Mouse (Mus musculus) midbrain, postnatal 0 days (tissue): ENCODE results near the gene Nxn. TPM values are rescaled to one million over a fixed set of nuclear protein-coding genes. Genes with fewer than 3 reads are reported as not detected.

Experiments
- ATAC-seq: fragments of 200-750 bp; cut with Nextera tagmentation; 2 replicates; pipeline ENCODE4 v1.8.0; 2017; ENCODE audit warnings: moderate number of reproducible peaks, mild to moderate bottlenecking, moderate TSS enrichment, moderate library complexity; ENCODE audit not compliant: low FRiP score
- DNase-seq: peaks from one replicate; pipeline ENCODE4 v3.0.0-alpha.2; 2015; ENCODE audit warnings: low spot score
- H3K27ac ChIP-seq: fragments of 300-500 bp; sonication (generic); 2 replicates; pipeline ENCODE4 v1.5.1; 2014; ENCODE audit warnings: low read depth, mild to moderate bottlenecking, low read length, mixed read lengths
- H3K27me3 ChIP-seq: fragments of 300-500 bp; sonication (generic); 2 replicates; pipeline ENCODE4 v1.6.1; 2014; ENCODE audit warnings: low read length, control low read depth, mixed read lengths; ENCODE audit not compliant: insufficient read depth
- H3K36me3 ChIP-seq: fragments of 300-500 bp; sonication (generic); 2 replicates; pipeline ENCODE4 v1.6.1; 2014; ENCODE audit warnings: low read length, control low read depth, mixed read lengths; ENCODE audit not compliant: insufficient read depth
- H3K4me1 ChIP-seq: fragments of 300-500 bp; sonication (generic); 2 replicates; pipeline ENCODE4 v1.6.1; 2014; ENCODE audit warnings: mild to moderate bottlenecking, control low read depth, antibody characterized with exemption, low read length, mixed read lengths; ENCODE audit not compliant: insufficient read depth
- H3K4me2 ChIP-seq: fragments of 300-500 bp; sonication (generic); 2 replicates; pipeline ENCODE4 v1.6.1; 2014; ENCODE audit warnings: low read depth, mild to moderate bottlenecking, low read length, mixed read lengths; ENCODE audit not compliant: poor library complexity, severe bottlenecking
- H3K4me3 ChIP-seq: fragments of 300-500 bp; sonication (generic); 2 replicates; pipeline ENCODE4 v1.5.1; 2014; ENCODE audit warnings: low read depth, mild to moderate bottlenecking, low read length, moderate library complexity
- H3K9ac ChIP-seq: fragments of 300-500 bp; sonication (generic); replicated peaks from 2 replicates; pipeline ENCODE4 v1.6.1; 2014; ENCODE audit warnings: mild to moderate bottlenecking, low read length, moderate library complexity, mixed read lengths; ENCODE audit not compliant: poor library complexity, severe bottlenecking
- H3K9me3 ChIP-seq: fragments of 300-500 bp; sonication (generic); 2 replicates; pipeline ENCODE4 v1.6.1; 2016; ENCODE audit warnings: low read length, control low read depth
- CTCF ChIP-seq: IDR thresholded peaks from 2 replicates; pipeline ENCODE4 v1.5.1; 2016; ENCODE audit warnings: antibody characterized with exemption, mild to moderate bottlenecking
- WGBS: fragments of 180-500 bp; shearing (Covaris S2); extraction: QIAGEN DNeasy Blood & Tissue Kit; methylation state at CpG from one replicate; pipeline ENCODE4 v1.1.7; 2014; 5-methylcytosine and 5-hydroxymethylcytosine counted together
- polyA plus RNA-seq: library from polyadenylated mRNA; unstranded; fragments of >200 nt; fragmentation: Nextera tagmentation; extraction: Ambion mirVana; gene quantifications from 2 replicates; pipeline ENCODE4 v1.2.1, GENCODE M21; 2015
- total RNA-seq: library from RNA; depleted of rRNA; stranded (reverse); fragments of >200 nt; gene quantifications from 2 replicates; pipeline ENCODE4 v1.2.3, GENCODE M21; 2014

Nxn gene
- total and polyA plus RNA-seq, 2 experiments from 2014 or later: 15.2 to 32.2 TPM

GRCm38 (mm10) chr11:76315785-76316444, 83.0 kb downstream of the Nxn start:
- no peaks in the 10 kb centered on the region for H3K9me3 ChIP-seq
- H3K4me3 ChIP-seq: no peak overlapping the region
- H3K27ac ChIP-seq: no peak overlapping the region
- H3K9ac ChIP-seq: no peak overlapping the region
- ATAC-seq: no peak
- TF ChIP-seq CTCF: no peak
- no peaks in the 10 kb centered on the region for H3K4me1 ChIP-seq
- H3K4me2 ChIP-seq: no peak overlapping the region
- WGBS: 94% methylated on average over 5 of the region's 5 CpGs
- DNase-seq: no peak
- H3K36me3 ChIP-seq: no peaks in the 10 kb centered on the region
- no peaks in the 10 kb centered on the region for H3K27me3 ChIP-seq

- Histone ChIP-seq H3K4me2 (no peak overlapping the region), H3K9ac (no peak overlapping the region), H3K27me3 (no peaks in the 10 kb centered on the region), H3K4me1 (no peaks in the 10 kb centered on the region), H3K27ac (no peak overlapping the region), H3K36me3 (no peaks in the 10 kb centered on the region), H3K4me3 (no peak overlapping the region), H3K9me3 (no peaks in the 10 kb centered on the region)
- WGBS: 84% methylated on average over 4 of the region's 4 CpGs
- peak; percentile 28 for TF ChIP-seq CTCF
- ATAC-seq (no peak), DNase-seq (no peak)
Observed at GRCm38 (mm10) chr11:76314741-76315140, 84.2 kb downstream of the Nxn start.

DNA sequence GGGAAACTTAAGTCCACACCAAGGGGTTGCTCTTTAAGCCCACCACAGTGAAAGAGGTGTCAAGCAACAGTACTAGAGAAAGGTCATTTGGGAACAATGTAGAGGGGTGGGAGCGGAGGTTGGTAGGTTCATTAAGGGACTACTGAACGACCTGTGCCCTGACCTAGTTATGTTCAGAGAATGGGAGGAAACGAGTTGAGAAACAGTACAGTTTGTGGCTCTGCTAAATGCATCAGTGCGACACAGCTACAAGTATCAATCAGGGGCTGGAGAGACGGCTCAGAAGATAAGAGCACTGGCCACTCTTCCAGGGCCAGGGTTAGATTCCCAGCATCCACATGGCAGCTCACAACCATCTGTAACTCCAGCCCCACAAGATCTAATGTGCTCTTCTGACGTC, 84.8 kb downstream of the Nxn start:
- no peaks in the 10 kb centered on the region for H3K27me3 ChIP-seq
- H3K4me2 ChIP-seq: no peak overlapping the region
- H3K4me3 ChIP-seq: no peak overlapping the region
- H3K4me1 ChIP-seq: no peaks in the 10 kb centered on the region
- no peaks in the 10 kb centered on the region for H3K36me3 ChIP-seq
- DNase-seq (no peak), ATAC-seq (no peak)
- H3K9ac ChIP-seq: no peak overlapping the region
- H3K9me3 ChIP-seq: no peaks in the 10 kb centered on the region
- 88% methylated on average over 6 of the region's 6 CpGs for WGBS
- no peak overlapping the region for H3K27ac ChIP-seq
- no peak for TF ChIP-seq CTCF

- Histone ChIP-seq H3K36me3 (no peaks in the 10 kb centered on the region), H3K4me3 (no peak overlapping the region), H3K9ac (no peak overlapping the region), H3K27ac (no peak overlapping the region), H3K9me3 (no peaks in the 10 kb centered on the region), H3K27me3 (no peaks in the 10 kb centered on the region), H3K4me1 (no peaks in the 10 kb centered on the region), H3K4me2 (no peak overlapping the region)
- ATAC-seq (no peak), DNase-seq (no peak)
- TF ChIP-seq CTCF: no peak
- WGBS: 78% methylated on average over 4 of the region's 4 CpGs
Observed at GRCm38 (mm10) chr11:76312805-76313204, 86.1 kb downstream of the Nxn start.

DNA sequence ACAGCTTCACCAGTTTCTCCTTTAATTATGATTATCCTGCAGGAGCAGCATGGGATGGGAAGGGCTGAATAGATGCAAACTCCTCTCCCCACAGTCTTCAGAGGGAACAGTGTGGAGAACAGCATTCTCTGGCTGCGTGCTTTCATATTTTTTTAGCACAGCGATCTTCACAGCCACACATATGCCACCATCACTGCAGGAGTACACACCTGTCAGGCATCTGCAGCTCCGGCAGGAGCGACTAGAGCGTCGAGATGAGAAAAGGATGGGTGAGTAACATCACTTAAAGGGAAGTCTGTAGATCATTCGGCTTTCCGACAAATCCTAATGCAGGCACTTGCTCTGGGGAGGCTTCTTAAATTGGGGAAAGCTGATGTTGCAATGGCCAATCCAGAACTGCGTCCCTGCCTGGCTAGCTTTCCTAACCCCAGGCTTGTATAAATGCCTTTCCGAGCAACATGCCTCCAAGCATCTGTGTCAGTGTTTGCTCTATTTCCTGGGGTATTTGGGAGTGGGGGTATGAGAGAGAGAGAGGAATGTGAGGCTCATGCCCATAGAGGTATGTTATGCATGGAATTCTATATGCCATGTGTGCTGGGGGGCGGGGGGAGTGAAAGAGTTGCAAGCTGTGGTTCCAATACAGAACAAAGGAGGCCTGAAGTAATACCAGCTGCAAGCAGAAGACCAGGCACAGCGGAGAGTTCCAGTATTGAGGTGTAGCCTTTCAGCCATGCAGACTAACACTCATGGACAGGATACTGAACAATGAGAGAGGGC, 87.5 kb downstream of the Nxn start:
- TF ChIP-seq CTCF: no peak
- no peak overlapping the region for H3K9ac ChIP-seq
- no peak for ATAC-seq
- H3K4me1 ChIP-seq: no peaks in the 10 kb centered on the region
- no peaks in the 10 kb centered on the region for H3K27me3 ChIP-seq
- H3K4me3 ChIP-seq: no peak overlapping the region
- H3K36me3 ChIP-seq: no peaks in the 10 kb centered on the region
- H3K9me3 ChIP-seq: no peaks in the 10 kb centered on the region
- DNase-seq: no peak
- H3K4me2 ChIP-seq: no peak overlapping the region
- 64% methylated on average over 12 of the region's 12 CpGs for WGBS
- no peak overlapping the region for H3K27ac ChIP-seq

GRCm38 (mm10) chr11:76309868-76310267, 89.1 kb downstream of the Nxn start:
- no peaks in the 10 kb centered on the region for H3K36me3 ChIP-seq
- no peak overlapping the region for H3K4me2 ChIP-seq
- H3K9me3 ChIP-seq: no peaks in the 10 kb centered on the region
- H3K27ac ChIP-seq: no peak overlapping the region
- DNase-seq (peak; percentile 54), ATAC-seq (no peak)
- 77% methylated on average over 5 of the region's 5 CpGs for WGBS
- no peak overlapping the region for H3K4me3 ChIP-seq
- H3K4me1 ChIP-seq: no peaks in the 10 kb centered on the region
- TF ChIP-seq CTCF: no peak
- no peaks in the 10 kb centered on the region for H3K27me3 ChIP-seq
- no peak overlapping the region for H3K9ac ChIP-seq
